Mouse (Mus musculus) kidney, embryonic 14.5 days (tissue): ENCODE data around the gene Rhox2h. TPM values are rescaled to one million over a fixed set of nuclear protein-coding genes. Genes with fewer than 3 reads are reported as not detected.
"Not testable (repeated sequence)": the region's sequence is repeated elsewhere in the genome, so short reads cannot be mapped to it uniquely, and the experiment has no call there.

Experiments
- ATAC-seq: fragments of 200-750 bp; cut with Nextera tagmentation; 2 replicates; pipeline ENCODE4 v1.8.0; 2017; ENCODE audit warnings: moderate number of reproducible peaks, mild to moderate bottlenecking, moderate TSS enrichment, moderate library complexity; ENCODE audit not compliant: low FRiP score, low TSS enrichment
- H3K27ac ChIP-seq: fragments of 300-500 bp; sonication (generic); 2 replicates; pipeline ENCODE4 v1.5.1; 2014; ENCODE audit warnings: low read depth, mild to moderate bottlenecking, low read length, moderate library complexity, mixed read lengths
- H3K27me3 ChIP-seq: fragments of 300-500 bp; sonication (generic); 2 replicates; pipeline ENCODE4 v1.6.1; 2014; ENCODE audit warnings: mild to moderate bottlenecking, low read length; ENCODE audit not compliant: control insufficient read depth, insufficient read depth
- H3K36me3 ChIP-seq: fragments of 300-500 bp; sonication (generic); 2 replicates; pipeline ENCODE4 v1.6.1; 2014; ENCODE audit warnings: low read length, mixed read lengths; ENCODE audit not compliant: control insufficient read depth, insufficient read depth
- H3K4me1 ChIP-seq: fragments of 300-500 bp; sonication (generic); 2 replicates; pipeline ENCODE4 v1.6.1; 2014; ENCODE audit warnings: low read length, mixed read lengths; ENCODE audit not compliant: control insufficient read depth, insufficient read depth
- H3K4me2 ChIP-seq: fragments of 300-500 bp; sonication (generic); replicated peaks from 2 replicates; pipeline ENCODE4 v1.6.1; 2014; ENCODE audit warnings: low read depth, mild to moderate bottlenecking, low read length
- H3K4me3 ChIP-seq: fragments of 300-500 bp; sonication (generic); 2 replicates; pipeline ENCODE4 v1.5.1; 2014; ENCODE audit warnings: mild to moderate bottlenecking, low read length
- H3K9ac ChIP-seq: fragments of 300-500 bp; sonication (generic); 2 replicates; pipeline ENCODE4 v1.6.1; 2014; ENCODE audit warnings: low read depth, mild to moderate bottlenecking, low read length, moderate library complexity
- H3K9me3 ChIP-seq: fragments of 300-500 bp; sonication (generic); 2 replicates; pipeline ENCODE4 v1.6.1; 2016; ENCODE audit warnings: low read length; ENCODE audit not compliant: control insufficient read depth
- WGBS: fragments of 180-500 bp; shearing (Covaris S2); extraction: QIAGEN DNeasy Blood & Tissue Kit; methylation state at CpG from one replicate; pipeline ENCODE4 v1.1.7; 2014; 5-methylcytosine and 5-hydroxymethylcytosine counted together
- polyA plus RNA-seq: library from polyadenylated mRNA; unstranded; fragments of >200 nt; fragmentation: Nextera tagmentation; extraction: Ambion mirVana; gene quantifications from 2 replicates; pipeline ENCODE4 v1.2.1, GENCODE M21; 2014

Rhox2h gene
- not detected in 2 replicates for polyA plus RNA-seq

DNA sequence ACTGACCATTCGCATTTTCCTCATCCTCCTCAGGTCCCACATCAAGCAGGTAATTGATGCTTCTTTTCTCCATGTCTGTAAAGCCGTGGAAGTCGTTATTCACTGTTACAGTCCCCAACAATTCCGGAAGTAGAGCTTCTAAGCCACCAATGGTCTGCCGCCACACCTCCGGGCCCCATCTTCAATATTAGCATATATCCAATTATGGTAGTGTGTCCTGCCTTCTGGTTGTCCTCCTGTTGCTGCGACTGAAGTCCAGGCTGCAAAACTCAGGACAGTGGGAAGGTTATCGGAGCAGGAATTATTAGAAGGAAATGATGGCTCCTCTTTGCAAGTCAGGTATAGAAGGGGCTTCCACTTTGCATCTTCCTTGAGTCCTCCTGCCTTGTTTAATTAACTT lies at the start of gene Rhox2h:
TSS of gene Rhox2h (minus strand) at position 101 of the 400 bp plus-strand sequence.
- not testable (repeated sequence) for H3K9me3 ChIP-seq, H3K4me3 ChIP-seq, ATAC-seq, H3K27me3 ChIP-seq, H3K4me2 ChIP-seq, H3K27ac ChIP-seq, H3K9ac ChIP-seq, H3K36me3 ChIP-seq, H3K4me1 ChIP-seq
- WGBS, result 87% methylated on average over 8 of the region's 8 CpGs

DNA sequence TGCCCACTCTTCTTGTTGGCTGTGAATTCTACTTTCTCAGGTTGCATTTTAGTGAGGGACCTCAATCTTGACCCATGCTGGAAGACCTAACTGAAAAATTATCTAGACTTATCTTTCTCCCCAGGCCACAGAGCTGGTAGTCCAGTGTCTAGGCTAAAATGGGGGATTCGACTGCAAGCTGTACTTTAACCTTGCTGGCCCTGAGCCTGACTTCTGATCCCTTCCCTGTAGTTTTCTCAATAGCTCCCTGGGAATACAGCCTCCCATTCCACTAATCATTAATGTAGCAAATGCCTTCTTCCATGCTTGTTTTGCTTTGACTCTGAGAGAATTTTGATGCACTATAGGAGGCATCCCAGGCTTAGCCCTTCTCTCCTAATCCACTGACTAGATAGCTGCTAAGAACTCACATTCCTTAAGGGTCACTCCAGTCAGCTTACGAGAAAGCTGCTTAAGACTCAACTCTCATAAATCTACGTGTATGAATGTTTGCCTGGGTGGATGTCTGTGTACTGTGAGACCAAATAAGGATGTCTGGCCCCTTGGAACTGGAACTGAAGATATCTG lies 28.8 kb upstream of the Rhox2h start:
- Histone ChIP-seq H3K9ac (no peak overlapping the region), H3K27me3 (no peaks in the 10 kb centered on the region), H3K36me3 (no peaks in the 10 kb centered on the region), H3K9me3 (no peaks in the 10 kb centered on the region), H3K4me1 (no peaks in the 10 kb centered on the region), H3K4me2 (no peak overlapping the region), H3K27ac (no peak overlapping the region), H3K4me3 (no peak overlapping the region)
- ATAC-seq, result no peak
- WGBS, result 59% methylated on average over 3 of the region's 3 CpGs

DNA sequence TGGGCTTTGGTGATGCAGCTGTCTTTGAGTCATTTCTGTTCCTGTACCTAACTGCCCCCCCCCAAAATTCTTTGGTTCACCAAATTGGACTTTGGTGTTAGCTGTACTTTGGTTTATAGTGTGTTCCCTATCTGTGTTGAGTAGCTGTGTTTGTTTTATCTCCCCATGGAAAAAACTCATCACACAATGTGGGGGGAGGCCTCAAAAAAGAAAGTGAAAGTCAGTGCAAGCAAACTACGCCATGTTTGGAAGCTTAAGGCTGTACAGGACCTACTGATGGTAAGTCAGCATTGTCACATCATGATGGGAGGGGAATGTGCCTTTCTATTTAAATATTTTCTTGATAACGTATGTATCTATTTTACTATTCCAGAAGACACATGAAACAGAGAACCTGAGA lies 19.2 kb upstream of the Rhox2h start:
- no peak overlapping the region for H3K4me2 ChIP-seq
- no peaks in the 10 kb centered on the region for H3K27me3 ChIP-seq
- no peaks in the 10 kb centered on the region for H3K4me1 ChIP-seq
- H3K27ac ChIP-seq, result no peak overlapping the region
- H3K9ac ChIP-seq, result no peak overlapping the region
- ATAC-seq, result no peak
- H3K9me3 ChIP-seq, result no peaks in the 10 kb centered on the region
- no peaks in the 10 kb centered on the region for H3K36me3 ChIP-seq
- 81% methylated on average over 2 of the region's 2 CpGs for WGBS
- H3K4me3 ChIP-seq, result no peak overlapping the region

DNA sequence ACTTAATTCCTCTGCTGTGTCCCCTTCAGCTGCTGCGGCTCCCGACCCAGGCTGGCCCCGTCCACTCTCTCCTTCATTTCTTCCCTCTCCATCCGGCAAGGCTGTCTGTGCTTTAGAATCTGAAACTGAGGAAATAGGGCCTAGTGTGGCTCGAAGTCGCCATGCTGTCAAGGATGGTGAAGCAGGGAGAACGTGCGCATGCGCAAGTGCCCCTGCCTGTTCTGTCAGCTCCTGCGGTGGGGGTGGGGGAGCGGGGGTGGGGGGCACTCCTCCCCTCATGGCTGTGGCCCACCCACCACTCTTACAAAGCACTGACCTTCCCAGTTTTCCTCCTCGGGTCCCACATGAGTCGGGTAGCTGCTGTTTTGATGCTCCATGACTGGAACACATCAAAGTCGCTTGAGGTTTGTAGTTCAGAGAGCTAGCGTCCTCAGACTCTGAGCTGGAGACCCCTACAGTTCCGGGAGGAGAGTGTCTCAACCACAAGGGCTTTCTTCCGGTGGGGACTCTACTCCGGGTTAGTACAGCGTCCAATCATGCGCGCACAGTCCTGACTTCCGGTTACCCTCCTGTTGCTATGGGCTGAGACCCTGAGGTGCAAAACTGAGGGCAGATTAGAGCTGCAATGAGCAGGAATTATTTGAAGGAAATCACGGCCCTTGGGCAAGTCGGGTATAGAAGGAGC lies 10.1 kb upstream of the Rhox2h start:
- no peak for ATAC-seq
- no peak overlapping the region for H3K27ac ChIP-seq
- 84% methylated on average over 24 of the region's 24 CpGs for WGBS

DNA sequence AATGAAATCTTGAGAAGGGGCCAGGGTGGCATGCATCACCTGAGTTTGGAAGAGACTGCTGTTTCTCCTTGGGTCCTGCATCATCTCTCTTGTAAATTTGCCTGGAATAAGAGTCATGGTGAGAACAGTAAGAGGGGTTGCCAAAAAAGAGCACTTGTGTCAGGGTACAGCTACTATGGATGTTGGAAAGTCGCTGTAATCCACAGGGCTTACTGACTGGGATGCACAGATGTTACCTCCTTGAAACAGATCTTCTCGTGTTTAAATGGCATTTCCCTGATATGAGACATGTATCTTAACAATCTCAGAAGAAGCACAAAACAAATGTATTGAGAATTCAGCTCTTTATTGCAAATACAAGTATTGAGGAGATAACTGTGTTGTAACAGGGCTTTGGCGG lies 4.4 kb downstream of the Rhox2h start, which contains the start of gene Rhox3h:
TSS of gene Rhox3h (minus strand) at position 101 of the 400 bp plus-strand sequence.
- H3K36me3 ChIP-seq, H3K4me2 ChIP-seq, ATAC-seq, H3K9me3 ChIP-seq, H3K27me3 ChIP-seq, H3K4me1 ChIP-seq, H3K9ac ChIP-seq, H3K27ac ChIP-seq, H3K4me3 ChIP-seq: not testable (repeated sequence)
- WGBS, result 88% methylated on average over 1 of the region's 3 CpGs

More for the DNA sequence above, 10.1 kb upstream of the Rhox2h start:
- no peaks in the 10 kb centered on the region for H3K9me3 ChIP-seq
- H3K4me2 ChIP-seq, result no peak overlapping the region
- no peaks in the 10 kb centered on the region for H3K36me3 ChIP-seq
- no peak overlapping the region for H3K9ac ChIP-seq
- no peaks in the 10 kb centered on the region for H3K4me1 ChIP-seq
- H3K4me3 ChIP-seq, result no peak overlapping the region
- H3K27me3 ChIP-seq, result no peaks in the 10 kb centered on the region

DNA sequence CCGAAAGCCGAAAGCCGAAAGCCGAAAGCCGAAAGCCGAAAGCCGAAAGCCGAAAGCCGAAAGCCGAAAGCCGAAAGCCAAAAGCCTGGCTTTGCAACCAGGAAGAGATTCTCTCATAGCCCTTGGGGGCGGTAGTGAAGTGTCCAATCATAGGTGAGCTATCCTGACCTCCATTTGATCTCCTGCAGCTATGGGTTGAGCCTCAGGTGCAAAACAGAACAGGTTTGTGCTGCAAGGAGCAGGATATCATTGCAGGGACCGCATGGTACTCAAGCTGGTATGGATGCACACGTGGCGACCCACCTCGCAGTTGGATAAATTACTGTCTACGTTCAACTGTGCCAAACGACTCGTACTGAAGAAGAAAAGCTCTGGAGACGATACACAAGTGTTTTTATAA lies 21.9 kb downstream of the Rhox2h start, which contains the start of gene Rhox4g:
TSS of gene Rhox4g (minus strand) at position 101 of the 400 bp plus-strand sequence.
- H3K4me1 ChIP-seq, H3K4me2 ChIP-seq, H3K27ac ChIP-seq, H3K9me3 ChIP-seq, H3K4me3 ChIP-seq, H3K9ac ChIP-seq, H3K36me3 ChIP-seq, H3K27me3 ChIP-seq, ATAC-seq: not testable (repeated sequence)
- 93% methylated on average over 16 of the region's 20 CpGs for WGBS

DNA sequence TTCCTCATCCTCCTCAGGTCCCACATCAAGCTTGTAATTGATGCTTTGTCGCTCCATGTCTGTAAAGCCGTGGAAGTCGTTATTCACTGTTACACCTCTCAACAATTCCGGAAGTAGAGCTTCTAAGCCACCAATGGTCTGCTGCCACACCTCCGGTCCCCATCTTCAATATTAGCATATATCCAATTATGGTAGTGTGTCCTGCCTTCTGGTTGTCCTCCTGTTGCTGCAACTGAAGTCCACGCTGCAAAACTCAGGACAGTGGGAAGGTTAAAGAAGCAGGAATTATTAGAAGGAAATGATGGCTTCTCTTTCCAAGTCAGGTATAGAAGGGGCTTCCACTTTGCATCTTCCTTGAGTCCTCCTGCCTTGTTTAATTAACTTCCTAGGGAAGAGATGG lies 29.7 kb downstream of the Rhox2h start, which contains the start of gene Rhox2g:
TSS of gene Rhox2g (minus strand) at position 101 of the 400 bp plus-strand sequence.
- H3K27ac ChIP-seq, H3K9ac ChIP-seq, H3K4me1 ChIP-seq, H3K4me2 ChIP-seq, H3K4me3 ChIP-seq, H3K36me3 ChIP-seq, H3K27me3 ChIP-seq, H3K9me3 ChIP-seq, ATAC-seq: not testable (repeated sequence)
- WGBS, result 91% methylated on average over 6 of the region's 6 CpGs

DNA sequence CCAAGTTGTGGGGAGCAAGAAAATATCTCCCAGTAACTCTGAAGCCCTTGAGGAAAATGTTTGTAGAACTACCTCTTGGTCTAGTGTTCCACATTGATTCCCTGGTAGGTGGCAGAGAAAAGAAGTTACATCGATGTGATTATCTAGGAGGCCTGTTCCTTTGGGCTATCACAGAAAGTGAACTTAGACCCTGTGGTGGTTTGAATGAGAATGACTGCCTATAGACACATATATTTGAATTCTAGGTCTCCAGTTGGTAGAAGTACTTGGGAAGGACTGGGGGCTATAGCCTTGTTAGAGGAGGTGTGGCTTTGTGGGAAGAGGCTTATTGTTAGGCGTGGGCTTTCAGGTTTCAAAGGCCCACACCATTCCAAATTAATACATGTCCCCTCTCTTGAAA lies 44.6 kb downstream of the Rhox2h start, which contains the start of gene Rhox3g:
TSS of gene Rhox3g (minus strand) at position 101 of the 400 bp plus-strand sequence.
- not testable (repeated sequence) for H3K27me3 ChIP-seq, H3K4me3 ChIP-seq, ATAC-seq, H3K36me3 ChIP-seq, H3K27ac ChIP-seq, H3K4me2 ChIP-seq, H3K9me3 ChIP-seq, H3K9ac ChIP-seq, H3K4me1 ChIP-seq
- WGBS, result 88% methylated on average over 2 of the region's 2 CpGs
